Mouse (Mus musculus): Measurements from ENCODE around the gene 1700014D04Rik.

GRCm38 (mm10) chr13:59741697-59742096, 4.9 kb downstream of the 1700014D04Rik start:
- no peak for TF ChIP-seq MAX (IDR thresholded peaks at IDR 0.05)
- TF ChIP-seq CTCF (IDR thresholded peaks at IDR 0.05; ENCODE audit: control insufficient read depth, insufficient read depth, insufficient read length): no peak
- TF ChIP-seq MYOG (IDR thresholded peaks at IDR 0.05; ENCODE audit: control insufficient read depth, extremely low read depth, insufficient read length): no peak
- TF ChIP-seq MYOD1 (IDR thresholded peaks at IDR 0.05; ENCODE audit: control insufficient read depth, insufficient read length, low read depth): no peak
- TF ChIP-seq CEBPB (IDR thresholded peaks at IDR 0.05; ENCODE audit: low read depth): no peak
- no peak for TF ChIP-seq USF1 (IDR thresholded peaks at IDR 0.05; ENCODE audit: low read depth)
- no peak for TF ChIP-seq FOSL1 (IDR thresholded peaks at IDR 0.05; ENCODE audit: insufficient read depth, low read length, poor library complexity, severe bottlenecking)
